Mouse (Mus musculus) ES-E14 (cell line): Measurements from ENCODE around the gene B4galt3. TPM values are rescaled to one million over a fixed set of nuclear protein-coding genes. Genes with fewer than 3 reads are reported as not detected.

Source experiments
- DNase-seq: peaks from one replicate; pipeline ENCODE4 v3.0.0-alpha.2; 2013; ENCODE audit warnings: low read depth, low spot score
- H3K27ac ChIP-seq: 2 replicates; pipeline ENCODE4 v1.5.1; 2012; ENCODE audit warnings: low read depth, mild to moderate bottlenecking, low read length, moderate library complexity, mixed read lengths; ENCODE audit not compliant: poor library complexity, insufficient read depth, severe bottlenecking
- H3K36me3 ChIP-seq: 2 replicates; pipeline ENCODE4 v1.6.1; 2012; ENCODE audit warnings: mild to moderate bottlenecking, low read length, moderate library complexity, mixed read lengths; ENCODE audit not compliant: control insufficient read depth, poor library complexity, insufficient read depth, severe bottlenecking
- H3K4me1 ChIP-seq, 2 experiments: fragments of 150-350 bp in 1 of 2; sonication (generic) in 1 of 2; 2 replicates each; pipeline ENCODE4 v1.6.1; 2012; ENCODE audit warnings: low read length in 2 of 2, mild to moderate bottlenecking in 1 of 2, mixed read lengths in 1 of 2; ENCODE audit not compliant: control insufficient read depth in 2 of 2, insufficient read depth in 2 of 2, poor library complexity in 1 of 2
- H3K4me3 ChIP-seq, 2 experiments: fragments of 150-350 bp in 1 of 2; sonication (generic) in 1 of 2; 2 replicates each; pipeline ENCODE4 v1.5.1; 2012; ENCODE audit warnings: low read length in 2 of 2, low read depth in 1 of 2, mild to moderate bottlenecking in 1 of 2, mixed read lengths in 1 of 2; ENCODE audit not compliant: insufficient read depth in 1 of 2, poor library complexity in 1 of 2, severe bottlenecking in 1 of 2
- H3K9ac ChIP-seq: 2 replicates; pipeline ENCODE4 v1.6.1; 2012; ENCODE audit warnings: low read depth, mild to moderate bottlenecking, low read length, mixed read lengths; ENCODE audit not compliant: poor library complexity, insufficient read depth, severe bottlenecking
- H3K9me3 ChIP-seq: fragments of 150-350 bp; sonication (generic); 2 replicates; pipeline ENCODE4 v1.6.1; 2012; ENCODE audit warnings: low read depth, mild to moderate bottlenecking, low read length; ENCODE audit not compliant: control insufficient read depth, insufficient read depth
- CHD2 ChIP-seq: IDR thresholded peaks from 2 replicates; pipeline ENCODE4 v1.6.1; 2014; ENCODE audit warnings: mild to moderate bottlenecking, low read depth, low read length, inconsistent platforms
- HCFC1 ChIP-seq: IDR thresholded peaks from 2 replicates; pipeline ENCODE4 v1.6.1; 2012; ENCODE audit warnings: low read length, inconsistent platforms, borderline replicate concordance; ENCODE audit not compliant: insufficient read depth
- MAFK ChIP-seq: IDR thresholded peaks from 2 replicates; pipeline ENCODE4 v1.6.1; 2014; ENCODE audit warnings: mild to moderate bottlenecking, low read depth, low read length, inconsistent platforms; ENCODE audit not compliant: insufficient read depth
- ZC3H11A ChIP-seq: IDR thresholded peaks from 2 replicates; pipeline ENCODE4 v1.6.1; 2012; ENCODE audit warnings: low read depth, mild to moderate bottlenecking, inconsistent platforms, low read length, borderline replicate concordance
- ZNF384 ChIP-seq: IDR thresholded peaks from 2 replicates; pipeline ENCODE4 v1.6.1; 2012; ENCODE audit warnings: low read depth, low read length, inconsistent platforms
- in situ Hi-C, 2 experiments: fragments of 600-800 bp; cut with MboI; formaldehyde crosslinking; loops; one replicate each; pipeline ENCODE4 v1.15.1; 2025; ENCODE audit warnings: low sequenced_read_pairs in 2 of 2, inconsistent platforms in 1 of 2; ENCODE audit not compliant: unreplicated experiment in 2 of 2
- total RNA-seq: library from RNA; depleted of rRNA; stranded (reverse); fragments of 300-350 nt; gene quantifications from 2 replicates; pipeline ENCODE4 v1.2.3, GENCODE M21; 2012

B4galt3 gene
- total RNA-seq, 1 experiment, result 35.8 TPM

- Histone ChIP-seq H3K4me3 (no peak overlapping the region), H3K4me1 (peaks cover 0 to 10% of the 10 kb centered on the region in 2 experiments; a peak in 1 of 4 replicates), H3K9ac (no peak overlapping the region), H3K9me3 (no peaks in the 10 kb centered on the region), H3K36me3 (peaks cover under 1% of the 10 kb centered on the region), H3K27ac (no peak overlapping the region)
- no peak for TF ChIP-seq HCFC1
- no peak for TF ChIP-seq MAFK
- TF ChIP-seq ZNF384, result no peak
- TF ChIP-seq ZC3H11A, result no peak
- TF ChIP-seq CHD2, result no peak
- in situ Hi-C loops, result loop anchor here in 1 of 2 experiments (25.0 kb wide), 1 partner anchor 342 kb away; the partner anchor contains the start of genes Dusp12 and Gm26620
- DNase-seq, result no peak
Observed at GRCm38 (mm10) chr1:171229750-171230149, 40.4 kb upstream of the B4galt3 start.

- no peaks in the 10 kb centered on the region for H3K9me3 ChIP-seq
- H3K4me1 ChIP-seq, result peaks cover 0 to 8% of the 10 kb centered on the region in 2 experiments; a peak in 1 of 4 replicates
- no peak for TF ChIP-seq ZNF384
- no peak for TF ChIP-seq CHD2
- in situ Hi-C loops, result loop anchor here in 1 of 2 experiments (25.0 kb wide), 1 partner anchor 343 kb away; the partner anchor contains the start of genes Dusp12 and Gm26620
- no peak overlapping the region for H3K9ac ChIP-seq
- peaks cover 3% of the 10 kb centered on the region for H3K36me3 ChIP-seq
- no peak overlapping the region for H3K4me3 ChIP-seq
- H3K27ac ChIP-seq, result no peak overlapping the region
- DNase-seq, result no peak
Observed at GRCm38 (mm10) chr1:171230215-171230614, 39.9 kb upstream of the B4galt3 start.

GRCm38 (mm10) chr1:171231844-171232243 is 38.3 kb upstream of the B4galt3 start:
- Histone ChIP-seq H3K4me1 (peaks cover 0 to 8% of the 10 kb centered on the region in 2 experiments; a peak in 1 of 4 replicates), H3K27ac (no peak overlapping the region), H3K9ac (no peak overlapping the region), H3K9me3 (no peaks in the 10 kb centered on the region), H3K4me3 (no peak overlapping the region), H3K36me3 (peaks cover 13% of the 10 kb centered on the region)
- no peak for DNase-seq
- in situ Hi-C loops, result loop anchor here in 1 of 2 experiments (25.0 kb wide), 1 partner anchor 345 kb away; the partner anchor contains the start of genes Dusp12 and Gm26620
- TF ChIP-seq CHD2 (no peak), HCFC1 (no peak), ZC3H11A (no peak), MAFK (no peak), ZNF384 (no peak)

- no peak for DNase-seq
- H3K27ac ChIP-seq, result no peak overlapping the region
- no peak overlapping the region for H3K9ac ChIP-seq
- no peak overlapping the region for H3K4me3 ChIP-seq
- H3K36me3 ChIP-seq, result peaks cover 18% of the 10 kb centered on the region
- in situ Hi-C loops, result loop anchor here in 1 of 2 experiments (25.0 kb wide), 1 partner anchor 345 kb away; the partner anchor contains the start of genes Dusp12 and Gm26620
- no peak for TF ChIP-seq HCFC1
- no peak for TF ChIP-seq ZC3H11A
- no peak for TF ChIP-seq ZNF384
- TF ChIP-seq MAFK, result no peak
- TF ChIP-seq CHD2, result no peak
- H3K4me1 ChIP-seq, result peaks cover 0 to 8% of the 10 kb centered on the region in 2 experiments; a peak in 1 of 4 replicates
- H3K9me3 ChIP-seq, result no peaks in the 10 kb centered on the region
Observed at GRCm38 (mm10) chr1:171232348-171232747, 37.8 kb upstream of the B4galt3 start.
